Mouse (Mus musculus) bone marrow macrophage, adult 2 months (primary cell): ENCODE measurements at regions not wholly inside any gene's neighbourhood (a gene's known extent, or its start where the extent isn't known, plus 50 kb on each side); places are given as distances from the start of the nearest gene placed in this dataset.

Experiments used
- H3K27ac ChIP-seq: 2 replicates; pipeline ENCODE4 v1.5.1; 2012; ENCODE audit warnings: low read depth, low read length; ENCODE audit not compliant: insufficient read depth
- H3K4me1 ChIP-seq: 2 replicates; pipeline ENCODE4 v1.6.1; 2012; ENCODE audit warnings: low read length; ENCODE audit not compliant: control insufficient read depth, insufficient read depth
- H3K4me3 ChIP-seq: 2 replicates; pipeline ENCODE4 v1.5.1; 2012; ENCODE audit warnings: mild to moderate bottlenecking, low read length, moderate library complexity; ENCODE audit not compliant: insufficient read depth
- CTCF ChIP-seq: IDR thresholded peaks from 2 replicates; pipeline ENCODE4 v1.5.1; 2012; ENCODE audit warnings: low read depth, mild to moderate bottlenecking, low read length, moderate library complexity
- POLR2A ChIP-seq: IDR thresholded peaks from 2 replicates; pipeline ENCODE4 v1.6.1; 2012; ENCODE audit warnings: mild to moderate bottlenecking, low read depth, low read length, borderline replicate concordance

DNA sequence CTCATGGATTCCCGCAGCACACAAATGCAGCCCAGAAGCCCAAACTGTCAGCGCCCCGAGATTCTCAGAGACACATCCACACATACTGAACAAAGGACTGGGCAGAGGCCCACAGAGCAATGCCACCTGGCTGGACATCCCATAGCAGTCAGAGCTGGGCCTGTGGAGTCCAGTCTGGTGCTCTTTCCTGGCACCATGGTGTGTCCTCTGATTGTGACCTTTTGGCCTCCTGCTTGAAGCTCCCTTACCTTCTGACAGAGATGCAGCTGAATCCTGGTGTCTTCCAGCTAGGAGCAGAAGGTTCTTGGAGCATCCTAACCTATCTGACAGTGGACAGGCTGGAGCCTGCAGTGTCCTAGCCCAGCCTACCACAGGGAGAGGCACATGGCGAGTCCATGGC, 87.5 kb upstream of the Wnt4 start:
- Histone ChIP-seq H3K4me3 (no peak overlapping the region), H3K27ac (no peak overlapping the region), H3K4me1 (no peaks in the 10 kb centered on the region)
- TF ChIP-seq CTCF: no peak
- no peak for TF ChIP-seq POLR2A

DNA sequence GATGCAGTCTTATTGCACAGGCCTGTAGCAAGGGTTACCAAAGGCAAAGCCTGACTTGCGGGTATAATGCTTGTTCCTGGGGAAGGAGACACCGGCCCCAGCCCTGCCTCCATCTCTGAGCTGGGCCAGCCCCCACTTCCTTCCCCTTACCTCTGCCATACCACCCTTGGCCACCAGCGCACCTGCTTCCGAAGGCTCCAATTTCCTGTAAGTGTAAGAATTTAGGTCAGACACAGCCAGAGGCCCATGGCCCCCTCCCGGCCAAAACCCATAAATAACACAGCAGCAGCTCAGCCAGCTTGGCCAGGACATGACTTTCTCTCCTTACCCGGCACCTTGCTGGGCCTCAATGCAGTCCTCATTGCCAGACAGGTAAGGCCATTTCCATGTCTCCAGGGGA, 88.2 kb upstream of the Wnt4 start:
- H3K4me1 ChIP-seq: no peaks in the 10 kb centered on the region
- TF ChIP-seq CTCF (no peak), POLR2A (no peak)
- H3K4me3 ChIP-seq: no peak overlapping the region
- H3K27ac ChIP-seq: no peak overlapping the region

DNA sequence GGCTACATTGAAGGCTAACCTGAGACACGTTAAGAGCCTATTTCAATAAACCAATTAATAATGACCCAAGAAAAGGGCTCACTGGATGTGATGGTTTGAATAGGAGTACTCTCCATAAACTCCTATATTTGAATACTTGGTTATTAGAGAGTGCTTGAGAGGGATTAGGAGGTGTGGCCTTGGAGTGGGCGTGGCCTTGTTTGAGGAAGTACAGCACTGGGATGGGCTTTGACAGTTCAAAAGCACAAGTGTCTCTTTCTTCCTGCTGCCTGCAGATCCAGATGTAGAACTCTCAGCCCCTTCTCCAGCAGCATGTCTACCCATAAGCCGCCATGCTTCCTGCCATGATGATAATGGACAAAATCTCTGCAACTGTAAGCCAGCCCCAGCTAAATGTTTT, 89.7 kb upstream of the Wnt4 start:
- no peak overlapping the region for H3K27ac ChIP-seq
- TF ChIP-seq CTCF: no peak
- TF ChIP-seq POLR2A: no peak
- no peak overlapping the region for H3K4me3 ChIP-seq
- no peaks in the 10 kb centered on the region for H3K4me1 ChIP-seq

DNA sequence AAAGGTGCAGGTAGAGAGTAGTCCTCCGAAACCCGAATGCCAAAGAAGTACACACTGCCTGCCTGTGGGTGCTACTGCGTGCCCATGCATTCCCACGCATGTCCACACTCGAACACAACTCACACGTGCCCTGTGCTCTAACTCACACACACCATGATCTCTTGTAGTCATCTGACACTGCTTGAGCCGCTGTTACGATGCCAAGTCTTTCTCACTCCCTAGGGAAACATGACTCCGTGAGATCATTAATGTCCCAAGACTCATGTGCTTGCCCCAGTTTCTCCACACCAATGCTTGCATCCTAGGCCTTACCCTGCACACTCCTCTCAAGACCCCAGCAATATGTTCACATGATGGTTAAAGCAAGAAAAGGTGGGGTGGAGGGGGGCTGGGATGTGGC, 90.2 kb upstream of the Wnt4 start:
- no peak for TF ChIP-seq POLR2A
- no peak for TF ChIP-seq CTCF
- no peak overlapping the region for H3K4me3 ChIP-seq
- H3K4me1 ChIP-seq: no peaks in the 10 kb centered on the region
- no peak overlapping the region for H3K27ac ChIP-seq

DNA sequence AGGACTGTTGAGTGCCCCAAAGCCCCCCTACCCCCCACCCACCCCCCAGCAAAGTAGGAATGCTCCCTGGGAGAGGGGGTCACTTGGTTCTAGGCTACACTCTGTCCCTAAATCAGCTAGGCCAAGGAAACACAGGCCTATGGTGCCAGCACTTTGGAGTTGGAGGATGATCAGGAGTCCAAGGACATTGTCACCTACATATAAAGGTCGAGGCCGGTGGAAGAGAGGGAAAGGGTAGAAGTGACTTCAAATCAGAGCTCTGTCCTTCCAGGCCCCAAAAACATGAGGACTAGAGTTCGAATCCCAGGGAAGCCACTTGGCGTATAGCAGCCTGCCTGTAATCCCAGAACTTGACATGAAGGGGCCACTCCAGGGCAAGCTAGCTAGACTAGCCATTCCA, 92.3 kb upstream of the Wnt4 start:
- Histone ChIP-seq H3K4me3 (no peak overlapping the region), H3K4me1 (no peaks in the 10 kb centered on the region), H3K27ac (no peak overlapping the region)
- TF ChIP-seq CTCF (no peak), POLR2A (no peak)

DNA sequence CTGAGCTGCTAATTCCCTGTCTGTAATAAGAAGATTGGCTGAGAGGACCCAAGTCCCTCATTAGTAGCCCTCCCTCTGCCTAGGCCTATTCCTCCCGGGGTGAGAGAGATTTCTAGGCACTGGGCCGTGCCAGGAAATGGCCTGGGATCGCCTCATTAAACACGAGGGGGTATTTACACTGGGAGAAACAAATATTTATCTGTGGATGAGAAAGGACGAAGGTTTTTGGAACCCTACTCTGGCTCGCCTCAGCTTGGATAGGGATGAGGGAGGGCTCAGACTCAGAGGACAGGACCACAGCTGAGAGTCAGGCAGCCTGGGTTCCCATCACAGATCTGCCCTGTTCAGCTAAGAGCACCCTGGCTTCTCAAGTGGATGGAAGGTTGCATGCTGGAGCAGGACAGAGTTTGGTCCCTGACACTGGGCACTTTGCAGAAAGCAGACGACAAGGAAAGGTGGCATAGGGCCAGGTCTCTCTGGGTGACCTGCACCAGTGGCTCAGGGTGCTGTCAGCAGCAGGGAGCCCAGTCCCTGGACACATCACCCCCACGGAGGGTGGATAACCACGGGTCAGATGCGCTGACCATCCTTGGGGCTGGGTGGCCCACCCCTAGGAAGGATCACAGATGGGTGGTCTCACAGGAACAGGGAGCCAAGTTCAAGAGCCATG, 94.0 kb upstream of the Wnt4 start:
- Histone ChIP-seq H3K27ac (no peak overlapping the region), H3K4me1 (no peaks in the 10 kb centered on the region), H3K4me3 (no peak overlapping the region)
- TF ChIP-seq POLR2A (no peak), CTCF (no peak)

DNA sequence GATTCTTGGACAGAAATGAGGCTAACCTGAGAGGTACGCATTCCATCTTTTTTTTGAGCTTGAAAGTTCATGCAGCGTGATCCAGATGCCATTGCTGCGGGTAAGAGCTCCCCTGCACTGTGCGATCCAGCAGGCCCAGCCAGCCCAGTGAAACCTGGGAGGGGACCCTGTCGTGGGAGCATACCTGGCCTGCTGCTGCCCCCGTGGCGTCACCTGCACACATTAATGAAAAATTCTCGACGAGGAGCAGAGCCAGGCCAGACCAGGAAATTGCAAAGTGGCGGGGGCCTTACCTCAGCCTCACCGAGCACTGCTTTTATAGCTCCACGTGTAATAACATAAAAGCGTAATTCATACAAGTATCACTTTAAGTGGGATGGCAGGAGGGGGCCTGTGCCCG, 94.7 kb upstream of the Wnt4 start:
- H3K4me1 ChIP-seq: no peaks in the 10 kb centered on the region
- no peak overlapping the region for H3K4me3 ChIP-seq
- no peak overlapping the region for H3K27ac ChIP-seq
- TF ChIP-seq CTCF (no peak), POLR2A (no peak)

DNA sequence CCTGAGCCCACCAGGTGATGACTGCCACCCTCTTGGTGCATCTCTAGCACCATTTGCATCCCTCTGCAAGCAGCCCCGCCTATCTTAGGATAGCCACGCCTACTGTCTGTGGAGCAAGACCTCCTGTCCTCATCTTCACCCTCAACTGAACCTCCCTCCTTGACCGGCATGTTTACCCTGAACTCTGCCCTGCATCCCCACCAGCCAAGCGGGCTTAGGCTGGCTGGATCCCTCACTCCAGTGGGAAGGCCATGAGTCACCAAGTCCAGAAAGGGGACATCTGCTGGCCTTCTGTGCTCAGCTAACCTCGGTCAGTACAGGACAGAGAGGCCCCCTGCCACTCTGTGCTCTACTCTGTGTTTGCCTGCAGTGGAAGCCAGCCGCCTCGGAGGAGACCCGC, 96.0 kb upstream of the Wnt4 start:
- no peak overlapping the region for H3K27ac ChIP-seq
- TF ChIP-seq CTCF (no peak), POLR2A (no peak)
- H3K4me3 ChIP-seq: no peak overlapping the region
- H3K4me1 ChIP-seq: no peaks in the 10 kb centered on the region

DNA sequence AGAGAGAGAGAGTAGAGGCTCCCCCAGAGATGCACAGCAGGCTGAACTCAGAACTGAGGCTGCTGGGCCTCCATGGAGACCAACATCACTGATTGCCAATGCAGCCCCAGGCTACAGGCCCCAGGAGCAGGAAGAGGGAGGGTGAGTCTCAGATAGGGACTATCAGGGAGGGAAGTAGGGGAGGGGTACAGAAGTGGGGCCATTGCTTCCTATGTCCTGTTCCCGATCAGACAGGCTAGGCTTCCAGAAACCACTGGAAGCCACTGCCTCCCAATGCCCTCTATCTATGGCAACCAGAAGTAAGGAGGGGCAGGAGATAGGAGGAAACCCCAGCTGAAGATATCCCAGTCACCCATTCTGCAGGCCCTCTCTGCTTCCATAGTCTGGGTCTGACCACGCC, 97.2 kb upstream of the Wnt4 start:
- Histone ChIP-seq H3K4me3 (no peak overlapping the region), H3K27ac (no peak overlapping the region), H3K4me1 (no peaks in the 10 kb centered on the region)
- TF ChIP-seq POLR2A (no peak), CTCF (no peak)

DNA sequence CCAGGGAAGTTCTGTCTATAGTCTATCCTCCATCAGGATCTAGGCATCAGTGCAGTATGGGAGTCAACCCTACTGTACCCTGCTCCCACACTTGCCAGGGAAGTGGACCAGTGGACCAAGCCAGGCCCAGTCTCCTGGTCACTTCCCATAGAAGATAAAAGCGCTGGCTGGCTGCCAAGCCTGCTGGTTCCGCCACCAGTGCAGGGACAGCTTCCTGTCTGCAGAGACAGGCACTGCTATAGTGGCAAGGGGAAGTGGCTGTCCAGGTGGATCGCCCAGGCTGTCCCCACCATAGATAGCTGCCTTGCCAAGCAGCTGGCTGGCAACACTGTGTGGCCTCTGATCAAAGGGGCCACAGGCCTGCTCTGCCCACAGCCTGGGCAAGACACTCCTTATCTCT, 98.5 kb upstream of the Wnt4 start:
- no peak overlapping the region for H3K27ac ChIP-seq
- TF ChIP-seq POLR2A (no peak), CTCF (no peak)
- no peak overlapping the region for H3K4me3 ChIP-seq
- no peaks in the 10 kb centered on the region for H3K4me1 ChIP-seq

DNA sequence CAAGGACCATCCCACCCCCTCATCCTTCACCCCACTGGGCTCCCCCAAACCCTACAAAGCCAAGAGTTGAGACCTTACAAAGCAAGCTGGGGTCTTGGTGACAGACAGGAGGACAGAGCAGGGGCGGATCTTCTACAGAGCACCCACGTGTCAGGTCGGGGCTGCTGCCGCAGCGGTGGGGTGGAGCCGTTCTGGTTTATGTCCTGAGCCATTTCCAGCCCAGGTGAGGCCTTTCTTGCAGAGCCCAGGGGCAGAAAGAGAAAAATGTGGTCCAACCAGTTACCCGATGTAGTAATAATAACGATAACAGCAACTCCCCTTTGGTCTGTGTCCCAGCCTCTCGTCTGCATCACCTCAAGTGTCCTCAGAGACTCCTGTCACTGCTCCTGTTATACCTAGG, 112.4 kb upstream of the Wnt4 start:
- no peaks in the 10 kb centered on the region for H3K4me1 ChIP-seq
- no peak for TF ChIP-seq POLR2A
- TF ChIP-seq CTCF: no peak
- no peak overlapping the region for H3K27ac ChIP-seq
- no peak overlapping the region for H3K4me3 ChIP-seq
